Mouse (Mus musculus) liver, adult 2 months (tissue): ENCODE results near the gene Ankrd39.

Experiments used
- CTCF ChIP-seq: fragments of 200-500 bp; IDR thresholded peaks from 2 replicates; pipeline ENCODE4 v1.5.1; 2011; ENCODE audit warnings: low read depth, low read length, control low read depth
- POLR2A ChIP-seq: fragments of 200-500 bp; IDR thresholded peaks from 2 replicates; pipeline ENCODE4 v1.6.1; 2011; ENCODE audit warnings: low read length, control low read depth; ENCODE audit not compliant: insufficient read depth; ENCODE audit errors: extremely low read depth

GRCm38 (mm10) chr1:36549491-36549890 lies 2.2 kb upstream of the Ankrd39 start:
- TF ChIP-seq CTCF (no peak), POLR2A (no peak)
